Mouse (Mus musculus) liver, postnatal 0 days (tissue): ENCODE data around the gene Dgcr8. TPM values are rescaled to one million over a fixed set of nuclear protein-coding genes. Genes with fewer than 3 reads are reported as not detected.

Experiments used
- ATAC-seq: fragments of 200-750 bp; cut with Nextera tagmentation; 2 replicates; pipeline ENCODE4 v1.8.0; 2017; ENCODE audit warnings: mild to moderate bottlenecking, moderate library complexity
- DNase-seq: peaks from one replicate; pipeline ENCODE4 v3.0.0-alpha.2; 2016
- H3K27ac ChIP-seq: fragments of 300-500 bp; sonication (generic); 2 replicates; pipeline ENCODE4 v1.5.1; 2014; ENCODE audit warnings: antibody characterized with exemption, moderate library complexity, mild to moderate bottlenecking, low read depth
- H3K27me3 ChIP-seq: fragments of 300-500 bp; sonication (generic); 2 replicates; pipeline ENCODE4 v1.6.1; 2014; ENCODE audit warnings: low read length, control low read depth, mixed read lengths; ENCODE audit not compliant: insufficient read depth
- H3K36me3 ChIP-seq: fragments of 300-500 bp; sonication (generic); replicated peaks from 2 replicates; pipeline ENCODE4 v1.6.1; 2014; ENCODE audit warnings: mild to moderate bottlenecking, control low read depth, low read length, moderate library complexity, mixed read lengths; ENCODE audit not compliant: insufficient read depth
- H3K4me1 ChIP-seq: fragments of 300-500 bp; sonication (generic); 2 replicates; pipeline ENCODE4 v1.6.1; 2014; ENCODE audit warnings: antibody characterized with exemption, mild to moderate bottlenecking, control low read depth; ENCODE audit not compliant: insufficient read depth
- H3K4me2 ChIP-seq: fragments of 300-500 bp; sonication (generic); 2 replicates; pipeline ENCODE4 v1.6.1; 2014; ENCODE audit warnings: low read depth, mild to moderate bottlenecking, low read length, moderate library complexity, mixed read lengths
- H3K4me3 ChIP-seq: fragments of 300-500 bp; sonication (generic); 2 replicates; pipeline ENCODE4 v1.5.1; 2014; ENCODE audit warnings: low read depth, low read length
- H3K9ac ChIP-seq: fragments of 300-500 bp; sonication (generic); replicated peaks from 2 replicates; pipeline ENCODE4 v1.6.1; 2014; ENCODE audit warnings: mild to moderate bottlenecking, moderate library complexity
- H3K9me3 ChIP-seq: fragments of 300-500 bp; sonication (generic); 2 replicates; pipeline ENCODE4 v1.6.1; 2016; ENCODE audit warnings: mild to moderate bottlenecking, control low read depth, low read length, mixed read lengths
- CTCF ChIP-seq: sonication (generic); IDR thresholded peaks from 2 replicates; pipeline ENCODE4 v1.5.1; 2016; ENCODE audit warnings: antibody characterized with exemption, low read depth
- EP300 ChIP-seq: IDR thresholded peaks from 2 replicates; pipeline ENCODE4 v1.6.1; 2016; ENCODE audit warnings: antibody characterized with exemption, low read depth, mild to moderate bottlenecking
- WGBS: fragments of 180-500 bp; shearing (Covaris S2); extraction: QIAGEN DNeasy Blood & Tissue Kit; methylation state at CpG from one replicate; pipeline ENCODE4 v1.1.7; 2014; ENCODE audit not compliant: insufficient replicate concordance; 5-methylcytosine and 5-hydroxymethylcytosine counted together
- polyA plus RNA-seq: library from polyadenylated mRNA; unstranded; fragments of >200 nt; fragmentation: Nextera tagmentation; extraction: Ambion mirVana; gene quantifications from 2 replicates; pipeline ENCODE4 v1.2.1, GENCODE M21; 2015

The Dgcr8 gene
- polyA plus RNA-seq, 1 experiment from 2014 or later = 9.2 TPM

- ATAC-seq (no peak), DNase-seq (no peak)
- no peak overlapping the region for H3K27ac ChIP-seq
- peaks cover 54% of the 10 kb centered on the region for H3K36me3 ChIP-seq
- WGBS = 72% methylated on average over 10 of the region's 10 CpGs
- no peak for TF ChIP-seq CTCF
- H3K4me2 ChIP-seq = peak overlapping the region; percentile 83
- no peaks in the 10 kb centered on the region for H3K9me3 ChIP-seq
- H3K27me3 ChIP-seq = no peaks in the 10 kb centered on the region
- no peak overlapping the region for H3K4me3 ChIP-seq
- H3K4me1 ChIP-seq = peaks cover 27% of the 10 kb centered on the region
- peak overlapping the region; percentile 86; the same call in 1 of the 2 replicates for H3K9ac ChIP-seq
These were observed 37.9 kb downstream of the Dgcr8 start for GRCm38 (mm10) chr16:18250828-18251790.

DNA sequence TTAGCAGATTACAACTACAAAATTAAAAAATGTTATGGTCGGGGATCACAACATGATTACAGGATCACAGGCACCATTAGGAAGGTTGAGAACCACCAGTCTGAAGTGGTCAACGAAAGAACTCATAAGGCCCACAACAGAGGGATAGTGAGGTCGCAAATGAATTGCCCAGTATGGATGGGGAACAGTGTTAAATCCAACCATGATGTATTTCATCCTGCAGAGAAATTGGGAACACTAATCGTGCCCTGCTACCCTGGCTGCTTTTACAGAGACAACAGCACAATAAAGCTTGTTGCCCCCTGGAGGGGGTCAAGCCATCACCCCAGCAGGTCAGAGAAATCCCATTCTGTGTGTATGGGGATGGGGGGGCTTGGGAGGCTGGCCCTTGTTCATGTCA, 38.8 kb downstream of the Dgcr8 start:
- ATAC-seq = no peak
- H3K4me1 ChIP-seq = peaks cover 27% of the 10 kb centered on the region
- WGBS = 59% methylated on average over 4 of the region's 4 CpGs
- no peak overlapping the region for H3K27ac ChIP-seq
- no peaks in the 10 kb centered on the region for H3K27me3 ChIP-seq
- peak overlapping the region; percentile 83 for H3K4me3 ChIP-seq
- peak overlapping the region; percentile 83 for H3K4me2 ChIP-seq
- H3K9me3 ChIP-seq = no peaks in the 10 kb centered on the region
- H3K9ac ChIP-seq = peak overlapping the region; percentile 86
- TF ChIP-seq CTCF (no peak), EP300 (no peak)
- peaks cover 53% of the 10 kb centered on the region for H3K36me3 ChIP-seq
- no peak for DNase-seq

DNA sequence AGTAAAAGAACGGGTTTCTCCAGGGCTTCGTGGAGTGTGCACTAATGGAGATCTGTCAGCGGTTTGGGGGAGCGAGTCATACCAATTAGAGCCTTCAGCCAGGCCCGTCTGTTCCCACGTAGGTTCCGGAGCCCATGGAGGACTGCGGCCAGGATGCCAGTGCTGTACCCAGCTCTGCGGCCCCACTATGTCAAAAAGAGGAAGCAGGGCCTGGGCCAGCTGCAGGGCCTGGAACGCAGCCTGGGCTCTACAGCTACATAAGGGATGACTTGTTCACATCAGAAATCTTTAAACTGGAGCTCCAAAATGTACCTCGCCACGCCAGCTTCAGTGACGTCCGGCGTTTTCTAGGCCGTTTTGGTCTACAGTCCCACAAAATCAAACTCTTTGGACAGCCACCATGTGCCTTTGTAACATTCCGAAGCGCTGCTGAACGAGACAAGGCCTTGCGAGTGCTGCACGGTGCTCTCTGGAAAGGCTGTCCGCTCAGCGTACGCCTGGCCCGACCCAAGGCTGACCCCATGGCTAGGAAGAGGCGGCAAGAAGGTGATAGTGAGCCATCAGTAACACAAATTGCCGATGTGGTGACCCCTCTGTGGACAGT, 39.6 kb downstream of the Dgcr8 start:
- DNase-seq = peak; percentile 72
- peak overlapping the region; percentile 83 for H3K4me2 ChIP-seq
- H3K4me3 ChIP-seq = peak overlapping the region; percentile 83
- ATAC-seq = peak; percentile 11
- H3K27ac ChIP-seq = peak overlapping the region; percentile 92
- H3K9me3 ChIP-seq = no peaks in the 10 kb centered on the region
- H3K27me3 ChIP-seq = no peaks in the 10 kb centered on the region
- H3K9ac ChIP-seq = peak overlapping the region; percentile 86
- peaks cover 27% of the 10 kb centered on the region for H3K4me1 ChIP-seq
- 1% methylated on average over 27 of the region's 27 CpGs for WGBS
- H3K36me3 ChIP-seq = peaks cover 56% of the 10 kb centered on the region
- no peak for TF ChIP-seq EP300

DNA sequence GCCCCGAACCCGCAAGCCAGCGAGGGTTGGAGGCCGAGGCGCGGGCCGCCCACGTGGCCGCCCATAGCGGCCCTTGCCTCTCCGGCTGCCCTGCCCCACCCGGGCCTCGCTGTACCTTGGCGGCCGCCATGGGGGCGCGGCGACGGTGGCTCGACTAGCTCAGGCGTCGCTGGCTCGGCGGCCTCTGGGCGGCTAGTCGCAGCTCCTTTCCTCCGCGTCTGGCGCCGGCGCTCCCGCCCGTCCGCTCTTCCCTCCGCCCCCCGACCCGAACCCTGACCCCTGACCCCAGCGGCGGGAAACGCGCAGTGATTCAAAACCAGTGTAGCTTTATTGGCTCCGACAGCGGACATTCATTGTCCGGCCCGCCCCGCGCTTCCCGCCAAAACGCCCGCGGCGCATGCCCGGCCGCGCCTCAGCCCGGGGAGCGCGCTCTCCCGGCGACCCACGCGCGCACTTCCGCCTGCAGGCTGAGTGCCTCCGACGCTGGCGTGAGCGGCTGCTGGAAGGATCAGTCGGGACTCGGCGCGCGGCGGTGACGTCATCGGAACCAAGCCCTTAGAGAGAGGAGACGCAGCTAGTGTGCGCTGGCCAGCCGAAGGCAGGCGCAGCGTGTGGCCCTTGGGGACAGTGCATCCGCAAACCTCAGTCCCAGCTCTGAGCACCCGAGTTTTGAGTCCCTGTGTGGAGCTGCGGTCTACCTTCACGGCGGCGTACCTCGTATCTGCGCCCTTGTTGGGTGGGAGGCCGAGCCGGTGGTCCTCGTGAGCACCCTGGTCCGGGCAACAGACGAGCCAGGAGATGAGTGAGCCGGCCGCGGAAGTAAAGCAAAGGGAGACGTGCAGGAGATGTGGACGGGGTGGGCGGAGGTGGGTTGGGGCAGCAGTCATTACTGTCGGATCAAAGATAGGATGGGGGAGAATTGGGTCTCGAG, 40.3 kb downstream of the Dgcr8 start, which contains the start of the genes Trmt2a and Ranbp1:
Gene Trmt2a, plus strand, starts transcription at position 247 of the 931 bp plus-strand sequence.
Gene Ranbp1, minus strand, starts transcription at position 300 of the 931 bp plus-strand sequence.
- TF ChIP-seq EP300 = peak; percentile 59
- TF ChIP-seq CTCF = no peak
- no peaks in the 10 kb centered on the region for H3K27me3 ChIP-seq
- ATAC-seq = peak; percentile 95
- no peaks in the 10 kb centered on the region for H3K9me3 ChIP-seq
- WGBS = under 1% methylated on average over 95 of the region's 102 CpGs
- peak; percentile 99 for DNase-seq
- peak within 1 kb of the TSS; percentile 92 for H3K27ac ChIP-seq
- peak within 1 kb of the TSS; percentile 86 for H3K9ac ChIP-seq
- peak within 1 kb of the TSS; percentile 83 for H3K4me3 ChIP-seq
- H3K4me1 ChIP-seq = peaks cover 27% of the 10 kb centered on the region
- peaks cover 56% of the 10 kb centered on the region for H3K36me3 ChIP-seq
- peak within 1 kb of the TSS; percentile 83 for H3K4me2 ChIP-seq

GRCm38 (mm10) chr16:18247521-18248399, 41.3 kb downstream of the Dgcr8 start:
- H3K9me3 ChIP-seq = no peaks in the 10 kb centered on the region
- no peak for ATAC-seq
- peaks cover 27% of the 10 kb centered on the region for H3K4me1 ChIP-seq
- WGBS = under 1% methylated on average over 33 of the region's 33 CpGs
- DNase-seq = peak; percentile 59
- H3K27me3 ChIP-seq = no peaks in the 10 kb centered on the region
- TF ChIP-seq EP300 = no peak
- no peak for TF ChIP-seq CTCF
- peak overlapping the region; percentile 92 for H3K27ac ChIP-seq
- peak overlapping the region; percentile 83 for H3K4me2 ChIP-seq
- H3K4me3 ChIP-seq = peak overlapping the region; percentile 83
- H3K36me3 ChIP-seq = peaks cover 56% of the 10 kb centered on the region
- peak overlapping the region; percentile 83 for H3K9ac ChIP-seq
